Mouse (Mus musculus) cerebral cortex, adult 2 months (tissue): ENCODE measurements around the gene Rps19.

Experiments used
- WGBS: fragments of 180-500 bp; shearing (Covaris S2); methylation state at CpG from one replicate; pipeline ENCODE4 v1.1.7; 2018; 5-methylcytosine and 5-hydroxymethylcytosine counted together

Rps19 gene

GRCm38 (mm10) chr7:24877588-24877987, 6.6 kb upstream of the Rps19 start:
- 79% methylated on average over 3 of the region's 3 CpGs for WGBS

GRCm38 (mm10) chr7:24879620-24880019, 4.6 kb upstream of the Rps19 start:
- 66% methylated on average over 2 of the region's 2 CpGs for WGBS

GRCm38 (mm10) chr7:24882416-24883199, 1.6 kb upstream of the Rps19 start:
- 93% methylated on average over 9 of the region's 9 CpGs for WGBS

- WGBS = under 1% methylated on average over 47 of the region's 47 CpGs
These were observed 621 bp downstream of the Rps19 start for GRCm38 (mm10) chr7:24884693-24885291.

GRCm38 (mm10) chr7:24885468-24886307, 1.5 kb downstream of the Rps19 start:
- 31% methylated on average over 12 of the region's 12 CpGs for WGBS

GRCm38 (mm10) chr7:24886308-24886633, 2.1 kb downstream of the Rps19 start:
- 56% methylated on average over 4 of the region's 4 CpGs for WGBS

GRCm38 (mm10) chr7:24887096-24887495, 2.9 kb downstream of the Rps19 start:
- WGBS = 37% methylated on average over 4 of the region's 4 CpGs

GRCm38 (mm10) chr7:24889431-24890220, 5.5 kb downstream of the Rps19 start:
- WGBS = 73% methylated on average over 6 of the region's 6 CpGs

- WGBS = 18% methylated on average over 10 of the region's 10 CpGs
These were observed 6.4 kb downstream of the Rps19 start for GRCm38 (mm10) chr7:24890281-24891216.

GRCm38 (mm10) chr7:24891241-24892124, 7.3 kb downstream of the Rps19 start:
- 76% methylated on average over 3 of the region's 3 CpGs for WGBS

- 79% methylated on average over 2 of the region's 2 CpGs for WGBS
These were observed 8.0 kb downstream of the Rps19 start for GRCm38 (mm10) chr7:24892125-24892583.

GRCm38 (mm10) chr7:24895749-24896148, 11.6 kb downstream of the Rps19 start:
- WGBS = 93% methylated on average over 2 of the region's 2 CpGs

GRCm38 (mm10) chr7:24896269-24896668, 12.1 kb downstream of the Rps19 start:
- WGBS = 87% methylated on average over 8 of the region's 8 CpGs

- WGBS = 86% methylated on average over 12 of the region's 12 CpGs
These were observed 13.1 kb downstream of the Rps19 start, which contains the start of gene Cd79a for GRCm38 (mm10) chr7:24897224-24897623. Gene Cd79a (plus strand): TSS chr7:24897381.

- 88% methylated on average over 5 of the region's 5 CpGs for WGBS
These were observed 13.8 kb downstream of the Rps19 start for GRCm38 (mm10) chr7:24897959-24898358.

GRCm38 (mm10) chr7:24901114-24901513, 16.9 kb downstream of the Rps19 start:
- WGBS = 79% methylated on average over 6 of the region's 6 CpGs

GRCm38 (mm10) chr7:24901842-24902241, 17.7 kb downstream of the Rps19 start:
- WGBS = 61% methylated on average over 1 of the region's 1 CpGs

GRCm38 (mm10) chr7:24902264-24902629, 18.1 kb downstream of the Rps19 start:
- WGBS = 59% methylated on average over 2 of the region's 2 CpGs

- WGBS = 7% methylated on average over 65 of the region's 68 CpGs
These were observed 18.7 kb downstream of the Rps19 start, which contains the start of gene Arhgef1 for GRCm38 (mm10) chr7:24902630-24903443. Gene Arhgef1 (plus strand): TSS chr7:24902912.
